Mouse (Mus musculus): ENCODE data around the gene Ehd4. TPM values are rescaled to one million over a fixed set of nuclear protein-coding genes. Genes with fewer than 3 reads are reported as not detected.
A peak's percentile ranks its signal among the peaks of the same experiment; 100 is the strongest.

The Ehd4 gene
- polyA plus RNA-seq, 1 experiment from 2014 or later: 67.6 TPM

- no peak for TF ChIP-seq CTCF (IDR thresholded peaks at IDR 0.05; ENCODE audit: low read depth)
Observed at GRCm38 (mm10) chr2:120128611-120129051, 25.8 kb downstream of the Ehd4 start.

GRCm38 (mm10) chr2:120128011-120128410 lies 26.4 kb downstream of the Ehd4 start:
- H3K4me3 ChIP-seq (replicated peaks; ENCODE audit: low read depth, low read length): no peak overlapping the region
- no peak overlapping the region for H3K9ac ChIP-seq (ENCODE audit: low read depth, low read length)
- H3K4me2 ChIP-seq (ENCODE audit: low read length): no peak overlapping the region
- ATAC-seq (replicated peaks; ENCODE audit: low FRiP score, low read depth): no peak
- no peaks in the 10 kb centered on the region for H3K9me3 ChIP-seq (replicated peaks; ENCODE audit: low read length)
- DNase-seq (ENCODE audit: low spot score): no peak
- no peaks in the 10 kb centered on the region for H3K36me3 ChIP-seq (ENCODE audit: insufficient read depth, low read length)
- H3K27ac ChIP-seq: peak overlapping the region; percentile 74
- H3K27me3 ChIP-seq (ENCODE audit: insufficient read depth, low read length): no peaks in the 10 kb centered on the region
- no peak for TF ChIP-seq CTCF (IDR thresholded peaks at IDR 0.05; ENCODE audit: low read depth)
- H3K4me1 ChIP-seq (replicated peaks; ENCODE audit: insufficient read depth, low read length): peaks cover 21% of the 10 kb centered on the region

More at GRCm38 (mm10) chr2:120128611-120129051, 25.8 kb downstream of the Ehd4 start:
- Histone ChIP-seq H3K27me3 (ENCODE audit: insufficient read depth, low read length) (no peaks in the 10 kb centered on the region), H3K9ac (ENCODE audit: low read depth, low read length) (0 out of 2 replicates have a peak overlapping the region, but pooled peaks have one; percentile 14), H3K4me2 (ENCODE audit: low read length) (no peak overlapping the region), H3K9me3 (replicated peaks; ENCODE audit: low read length) (no peaks in the 10 kb centered on the region), H3K4me1 (replicated peaks; ENCODE audit: insufficient read depth, low read length) (peaks cover 21% of the 10 kb centered on the region), H3K36me3 (ENCODE audit: insufficient read depth, low read length) (no peaks in the 10 kb centered on the region), H3K27ac (peak overlapping the region; percentile 74), H3K4me3 (replicated peaks; ENCODE audit: low read depth, low read length) (no peak overlapping the region)
- WGBS: 44% methylated on average over 1 of the region's 1 CpGs
- ATAC-seq (replicated peaks; ENCODE audit: low FRiP score, low read depth): no peak
- peak; percentile 76 for DNase-seq (ENCODE audit: low spot score)

GRCm38 (mm10) chr2:120126901-120127300 lies 27.5 kb downstream of the Ehd4 start:
- Histone ChIP-seq H3K9ac (ENCODE audit: low read depth, low read length) (no peak overlapping the region), H3K4me2 (ENCODE audit: low read length) (no peak overlapping the region), H3K27ac (no peak overlapping the region), H3K4me3 (replicated peaks; ENCODE audit: low read depth, low read length) (no peak overlapping the region), H3K4me1 (replicated peaks; ENCODE audit: insufficient read depth, low read length) (peaks cover 21% of the 10 kb centered on the region), H3K9me3 (replicated peaks; ENCODE audit: low read length) (no peaks in the 10 kb centered on the region), H3K27me3 (ENCODE audit: insufficient read depth, low read length) (no peaks in the 10 kb centered on the region), H3K36me3 (ENCODE audit: insufficient read depth, low read length) (no peaks in the 10 kb centered on the region)
- no peak for ATAC-seq (replicated peaks; ENCODE audit: low FRiP score, low read depth)
- WGBS: 77% methylated on average over 1 of the region's 1 CpGs
- TF ChIP-seq CTCF (IDR thresholded peaks at IDR 0.05; ENCODE audit: low read depth): no peak
- DNase-seq (ENCODE audit: low spot score): no peak

DNA sequence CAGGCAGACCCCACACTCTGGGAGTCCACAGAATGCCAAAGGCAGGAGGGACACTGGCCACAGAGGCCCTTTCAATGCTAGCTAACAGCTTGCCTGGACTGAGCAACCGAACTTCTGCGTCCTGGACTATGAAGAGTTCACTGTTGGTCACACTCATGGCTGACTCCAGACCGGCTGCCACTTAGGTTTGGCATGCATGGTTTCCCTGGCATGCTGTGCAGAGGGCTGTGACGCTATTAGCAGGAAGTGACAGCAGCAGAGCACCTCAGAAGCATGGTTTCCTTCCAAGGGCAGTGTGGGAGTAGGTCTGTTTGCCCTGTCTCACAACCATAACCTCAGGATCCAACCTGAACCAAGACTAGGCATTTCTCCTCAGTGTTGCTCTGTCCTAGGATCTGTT lies 28.0 kb downstream of the Ehd4 start:
- 44% methylated on average over 4 of the region's 4 CpGs for WGBS
- DNase-seq (ENCODE audit: low spot score) (no peak), ATAC-seq (replicated peaks; ENCODE audit: low FRiP score, low read depth) (peak; percentile 29; the same call in 1 of the 2 replicates)
- H3K4me2 ChIP-seq (ENCODE audit: low read length): no peak overlapping the region
- H3K9me3 ChIP-seq (replicated peaks; ENCODE audit: low read length): no peaks in the 10 kb centered on the region
- no peak overlapping the region for H3K27ac ChIP-seq
- H3K9ac ChIP-seq (ENCODE audit: low read depth, low read length): no peak overlapping the region
- H3K4me3 ChIP-seq (replicated peaks; ENCODE audit: low read depth, low read length): no peak overlapping the region
- H3K36me3 ChIP-seq (ENCODE audit: insufficient read depth, low read length): no peaks in the 10 kb centered on the region
- no peak for TF ChIP-seq CTCF (IDR thresholded peaks at IDR 0.05; ENCODE audit: low read depth)
- H3K27me3 ChIP-seq (ENCODE audit: insufficient read depth, low read length): no peaks in the 10 kb centered on the region
- H3K4me1 ChIP-seq (replicated peaks; ENCODE audit: insufficient read depth, low read length): peaks cover 21% of the 10 kb centered on the region

- Histone ChIP-seq H3K27me3 (ENCODE audit: insufficient read depth, low read length) (no peaks in the 10 kb centered on the region), H3K27ac (no peak overlapping the region), H3K9me3 (replicated peaks; ENCODE audit: low read length) (no peaks in the 10 kb centered on the region), H3K4me1 (replicated peaks; ENCODE audit: insufficient read depth, low read length) (peaks cover 21% of the 10 kb centered on the region), H3K9ac (ENCODE audit: low read depth, low read length) (no peak overlapping the region), H3K36me3 (ENCODE audit: insufficient read depth, low read length) (no peaks in the 10 kb centered on the region), H3K4me2 (ENCODE audit: low read length) (no peak overlapping the region), H3K4me3 (replicated peaks; ENCODE audit: low read depth, low read length) (no peak overlapping the region)
- DNase-seq (ENCODE audit: low spot score) (no peak), ATAC-seq (replicated peaks; ENCODE audit: low FRiP score, low read depth) (no peak)
- 97% methylated on average over 1 of the region's 1 CpGs for WGBS
- TF ChIP-seq CTCF (IDR thresholded peaks at IDR 0.05; ENCODE audit: low read depth): no peak
Observed at GRCm38 (mm10) chr2:120125461-120125860, 28.9 kb downstream of the Ehd4 start.

- DNase-seq (ENCODE audit: low spot score) (peak; percentile 57), ATAC-seq (replicated peaks; ENCODE audit: low FRiP score, low read depth) (no peak)
- TF ChIP-seq CTCF (IDR thresholded peaks at IDR 0.05; ENCODE audit: low read depth): no peak
- no peak overlapping the region for H3K9ac ChIP-seq (ENCODE audit: low read depth, low read length)
- H3K9me3 ChIP-seq (replicated peaks; ENCODE audit: low read length): no peaks in the 10 kb centered on the region
- H3K27ac ChIP-seq: no peak overlapping the region
- H3K4me1 ChIP-seq (replicated peaks; ENCODE audit: insufficient read depth, low read length): peaks cover 21% of the 10 kb centered on the region
- H3K4me3 ChIP-seq (replicated peaks; ENCODE audit: low read depth, low read length): no peak overlapping the region
- no peak overlapping the region for H3K4me2 ChIP-seq (ENCODE audit: low read length)
- no peaks in the 10 kb centered on the region for H3K27me3 ChIP-seq (ENCODE audit: insufficient read depth, low read length)
- no peaks in the 10 kb centered on the region for H3K36me3 ChIP-seq (ENCODE audit: insufficient read depth, low read length)
- 66% methylated on average over 2 of the region's 2 CpGs for WGBS
Observed at GRCm38 (mm10) chr2:120124946-120125345, 29.5 kb downstream of the Ehd4 start.

DNA sequence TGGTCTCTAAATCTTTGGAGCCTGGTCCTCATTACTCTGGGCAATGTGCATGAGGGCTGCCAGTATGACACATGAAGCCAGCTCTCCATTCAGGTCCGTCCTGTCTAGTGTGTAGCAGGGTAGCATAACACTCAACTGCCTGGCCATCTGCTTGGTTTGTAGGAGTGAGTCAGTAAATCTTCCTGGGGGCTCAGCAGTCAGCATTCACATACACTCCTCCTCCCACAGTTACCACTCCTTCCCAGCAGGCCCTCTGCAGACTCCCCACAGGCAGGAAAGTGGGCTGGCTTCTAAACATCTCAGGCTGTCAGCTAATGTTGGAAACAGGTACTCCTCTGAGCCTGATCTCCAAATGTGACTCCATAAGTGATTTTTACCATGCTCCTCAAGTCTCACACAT lies 30.3 kb downstream of the Ehd4 start:
- WGBS: 41% methylated on average over 1 of the region's 1 CpGs
- Histone ChIP-seq H3K4me2 (ENCODE audit: low read length) (no peak overlapping the region), H3K4me1 (replicated peaks; ENCODE audit: insufficient read depth, low read length) (peaks cover 21% of the 10 kb centered on the region), H3K4me3 (replicated peaks; ENCODE audit: low read depth, low read length) (no peak overlapping the region), H3K27me3 (ENCODE audit: insufficient read depth, low read length) (no peaks in the 10 kb centered on the region), H3K9ac (ENCODE audit: low read depth, low read length) (no peak overlapping the region), H3K9me3 (replicated peaks; ENCODE audit: low read length) (no peaks in the 10 kb centered on the region), H3K27ac (no peak overlapping the region), H3K36me3 (ENCODE audit: insufficient read depth, low read length) (no peaks in the 10 kb centered on the region)
- DNase-seq (ENCODE audit: low spot score) (peak; percentile 80), ATAC-seq (replicated peaks; ENCODE audit: low FRiP score, low read depth) (0 out of 2 replicates have a peak, but pooled peaks have one; percentile 26)
- no peak for TF ChIP-seq CTCF (IDR thresholded peaks at IDR 0.05; ENCODE audit: low read depth)
